Mouse (Mus musculus): ENCODE results near the gene I0C0044D17Rik. TPM values are rescaled to one million over a fixed set of nuclear protein-coding genes. Genes with fewer than 3 reads are reported as not detected.

The I0C0044D17Rik gene
- polyA plus RNA-seq, 1 experiment from 2014 or later: not detected

DNA sequence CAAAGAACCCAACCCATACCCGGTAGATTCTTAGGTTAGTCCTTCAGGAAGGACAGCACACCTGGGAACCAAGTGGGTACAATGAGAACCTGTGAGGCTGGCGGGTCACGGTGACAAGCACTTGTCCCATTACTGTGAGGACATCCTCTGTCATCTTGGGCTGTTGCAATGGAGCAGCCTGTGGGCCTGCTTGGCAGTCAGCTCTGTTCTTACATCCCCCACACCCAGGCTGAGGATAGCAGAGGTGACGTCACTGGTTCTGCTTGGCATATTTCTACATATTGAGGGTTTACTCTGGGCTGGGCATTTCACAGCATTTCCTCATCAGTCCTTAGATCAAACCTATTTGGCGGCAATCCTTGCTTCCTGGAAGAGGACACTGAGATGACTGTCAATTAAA, 49.9 kb downstream of the I0C0044D17Rik start:
- ChIA-PET CTCF (no interaction called here), POLR2A (no interaction called here)
- no peaks in the 10 kb centered on the region for H3K27me3 ChIP-seq
- DNase-seq (ENCODE audit: low read depth, low spot score) (no peak), ATAC-seq (no peak)
- in situ Hi-C loops (cut with MboI; ENCODE audit: low pct_unique_long_range_greater_than_20kb): no loop called here
- TF ChIP-seq CTCF (IDR thresholded peaks at IDR 0.05): no peak

Other genes starting within 250 kb of the I0C0044D17Rik start
- not detected for gene L1td1, start 97.1 kb downstream of the I0C0044D17Rik start, polyA plus RNA-seq (2021)
- gene Kank4, start 6.3 kb downstream of the I0C0044D17Rik start, polyA plus RNA-seq (2021): not detected
- 22.9 TPM for gene Usp1, start 100.0 kb upstream of the I0C0044D17Rik start, polyA plus RNA-seq (2021)
- gene Angptl3, start 207.1 kb upstream of the I0C0044D17Rik start, polyA plus RNA-seq (2021): not detected

Data from Patski (cell line).